Mouse (Mus musculus) spleen, adult 2 months (tissue): ENCODE results near the gene Mgat2.

Experiments
- CTCF ChIP-seq: fragments of 200-500 bp; IDR thresholded peaks from 2 replicates; pipeline ENCODE4 v1.5.1; 2011; ENCODE audit warnings: mild to moderate bottlenecking, inconsistent platforms; ENCODE audit not compliant: insufficient read depth, insufficient read length, insufficient replicate concordance; ENCODE audit errors: extremely low read depth
- POLR2A ChIP-seq: fragments of 200-500 bp; IDR thresholded peaks from 2 replicates; pipeline ENCODE4 v1.6.1; 2011; ENCODE audit warnings: low read depth, low read length, inconsistent platforms

GRCm38 (mm10) chr12:69177526-69177925 lies 6.4 kb upstream of the Mgat2 start:
- TF ChIP-seq CTCF (no peak), POLR2A (no peak)
